Mouse (Mus musculus): ENCODE measurements around the gene Vmn1r195.
"Not testable (repeated sequence)": the region's sequence is repeated elsewhere in the genome, so short reads cannot be mapped to it uniquely, and the experiment has no call there.

The Vmn1r195 gene

DNA sequence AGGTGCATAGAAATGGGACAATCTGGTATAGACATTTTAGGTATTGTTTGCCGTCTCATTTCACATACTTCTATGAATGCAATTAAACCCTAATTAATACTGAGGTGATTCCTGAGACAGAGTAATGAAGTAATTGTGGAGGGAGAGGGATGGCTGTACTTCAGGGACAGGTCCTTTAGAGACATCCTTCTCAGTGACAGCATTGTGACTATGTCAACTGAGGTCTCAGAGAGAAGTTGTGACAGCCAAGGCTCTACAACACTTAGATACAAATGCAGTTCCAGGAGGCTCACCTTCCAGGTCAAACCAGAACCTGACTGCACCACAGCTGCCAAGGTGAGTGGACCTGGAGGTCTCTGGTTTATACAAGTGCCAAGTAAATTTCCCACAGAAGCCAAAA is at the start of gene Vmn1r195:
Vmn1r195 (plus strand) TSS at position 301 of the 400 bp plus-strand sequence.
- peak; percentile 16 for DNase-seq

GRCm38 (mm10) chr13:22223060-22223459 is 47.3 kb upstream of the Vmn1r195 start, which contains the start of gene Vmn1r193:
Gene Vmn1r193 (minus strand): TSS chr13:22223160.
- DNase-seq = not testable (repeated sequence)

GRCm38 (mm10) chr13:22243915-22244314 is 26.4 kb upstream of the Vmn1r195 start, which contains the start of gene Vmn1r194:
Gene Vmn1r194 (plus strand): TSS chr13:22244215.
- no peak for DNase-seq

GRCm38 (mm10) chr13:22271721-22272120 is 1.4 kb downstream of the Vmn1r195 start:
- no peak for DNase-seq

GRCm38 (mm10) chr13:22284578-22284977 is 14.3 kb downstream of the Vmn1r195 start:
- peak; percentile 57 for DNase-seq

GRCm38 (mm10) chr13:22289620-22290019 is 19.3 kb downstream of the Vmn1r195 start, which contains the start of gene Vmn1r196:
Gene Vmn1r196 (plus strand): TSS chr13:22289920.
- DNase-seq = no peak

DNA sequence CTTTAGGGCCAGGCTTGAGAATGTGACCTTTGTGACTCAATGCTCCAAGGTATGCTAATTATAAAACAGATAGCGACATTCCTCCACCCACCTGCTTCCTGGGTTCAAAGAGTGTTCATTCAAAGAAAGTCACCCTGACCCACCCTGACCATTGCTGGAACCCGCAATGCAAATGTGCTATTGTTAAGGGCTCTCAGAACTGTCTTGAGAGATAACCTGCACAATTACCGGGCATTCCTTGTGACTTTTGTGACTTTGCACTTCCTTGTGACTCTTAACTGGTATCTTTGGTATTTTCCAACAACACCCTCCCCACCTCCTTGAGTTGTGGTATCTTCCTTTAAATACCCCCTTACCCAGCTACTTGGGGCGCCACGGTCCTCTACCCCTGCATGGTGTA is 37.8 kb downstream of the Vmn1r195 start:
- DNase-seq = not testable (repeated sequence)

GRCm38 (mm10) chr13:22315361-22315760 is 45.0 kb downstream of the Vmn1r195 start:
- no peak for DNase-seq

GRCm38 (mm10) chr13:22317366-22317765 is 47.0 kb downstream of the Vmn1r195 start:
- DNase-seq = no peak

GRCm38 (mm10) chr13:22320091-22320490 is 49.8 kb downstream of the Vmn1r195 start:
- no peak for DNase-seq

- DNase-seq = no peak
Measured at GRCm38 (mm10) chr13:22324289-22324688, 54.0 kb downstream of the Vmn1r195 start, which contains the start of gene Vmn1r197. Gene Vmn1r197 (plus strand): TSS chr13:22324589.
